Mouse (Mus musculus) 3T3-L1 (cell line): ENCODE data around the gene Ric8a.

Experiments used
- DNase-seq: peaks from one replicate; pipeline ENCODE4 v3.0.0-alpha.2; 2015; ENCODE audit warnings: low read depth, low spot score

Gene Ric8a

GRCm38 (mm10) chr7:140846676-140847075 lies 10.1 kb upstream of the Ric8a start:
- no peak for DNase-seq

- DNase-seq = peak; percentile 34
These were observed 8.8 kb upstream of the Ric8a start, which contains the start of gene Odf3 for GRCm38 (mm10) chr7:140847755-140848580. Gene Odf3 (plus strand): TSS chr7:140847805.

GRCm38 (mm10) chr7:140848591-140848990 lies 8.2 kb upstream of the Ric8a start:
- no peak for DNase-seq

GRCm38 (mm10) chr7:140851916-140852315 lies 4.8 kb upstream of the Ric8a start:
- no peak for DNase-seq

- DNase-seq = no peak
These were observed 3.4 kb upstream of the Ric8a start for GRCm38 (mm10) chr7:140853386-140853785.

- DNase-seq = no peak
These were observed 2.3 kb upstream of the Ric8a start for GRCm38 (mm10) chr7:140854483-140854882.

GRCm38 (mm10) chr7:140855181-140855580 lies 1.6 kb upstream of the Ric8a start:
- DNase-seq = no peak

- DNase-seq = peak; percentile 96
These were observed 635 bp upstream of the Ric8a start, which contains the start of gene Gm45785 for GRCm38 (mm10) chr7:140855860-140856784. Gene Gm45785 (minus strand): TSS chr7:140856331.

GRCm38 (mm10) chr7:140857550-140858505 lies 1.1 kb downstream of the Ric8a start, which contains the start of gene Bet1l:
Gene Bet1l (minus strand): TSS chr7:140857577.
- no peak for DNase-seq

GRCm38 (mm10) chr7:140858746-140859145 lies 2.0 kb downstream of the Ric8a start:
- no peak for DNase-seq

- DNase-seq = no peak
These were observed 3.2 kb downstream of the Ric8a start for GRCm38 (mm10) chr7:140859997-140860396.

- no peak for DNase-seq
These were observed 4.0 kb downstream of the Ric8a start for GRCm38 (mm10) chr7:140860728-140861127.

- DNase-seq = no peak
These were observed 8.0 kb downstream of the Ric8a start for GRCm38 (mm10) chr7:140864761-140865160.

- DNase-seq = no peak
These were observed 17.5 kb downstream of the Ric8a start for GRCm38 (mm10) chr7:140874224-140874623.

- DNase-seq = no peak
These were observed 20.6 kb downstream of the Ric8a start for GRCm38 (mm10) chr7:140877364-140877763.

GRCm38 (mm10) chr7:140879355-140879754 lies 22.6 kb downstream of the Ric8a start:
- no peak for DNase-seq

- no peak for DNase-seq
These were observed 23.7 kb downstream of the Ric8a start for GRCm38 (mm10) chr7:140880419-140880818.

GRCm38 (mm10) chr7:140880865-140881515 lies 24.2 kb downstream of the Ric8a start:
- peak; percentile 4 for DNase-seq

- DNase-seq = peak; percentile 93
These were observed 25.1 kb downstream of the Ric8a start, which contains the start of the genes Psmd13 and Sirt3 for GRCm38 (mm10) chr7:140881696-140882468. Gene Psmd13 (plus strand): TSS chr7:140881968. Gene Sirt3 (minus strand): TSS chr7:140882309.

- DNase-seq = no peak
These were observed 25.7 kb downstream of the Ric8a start for GRCm38 (mm10) chr7:140882469-140882803.
